Mouse (Mus musculus): ENCODE data around the gene Mdc1. TPM values are rescaled to one million over a fixed set of nuclear protein-coding genes. Genes with fewer than 3 reads are reported as not detected.
A peak's percentile ranks its signal among the peaks of the same experiment; 100 is the strongest.

Gene Mdc1
- polyA plus RNA-seq, 1 experiment from 2014 or later, result 24.7 TPM

DNA sequence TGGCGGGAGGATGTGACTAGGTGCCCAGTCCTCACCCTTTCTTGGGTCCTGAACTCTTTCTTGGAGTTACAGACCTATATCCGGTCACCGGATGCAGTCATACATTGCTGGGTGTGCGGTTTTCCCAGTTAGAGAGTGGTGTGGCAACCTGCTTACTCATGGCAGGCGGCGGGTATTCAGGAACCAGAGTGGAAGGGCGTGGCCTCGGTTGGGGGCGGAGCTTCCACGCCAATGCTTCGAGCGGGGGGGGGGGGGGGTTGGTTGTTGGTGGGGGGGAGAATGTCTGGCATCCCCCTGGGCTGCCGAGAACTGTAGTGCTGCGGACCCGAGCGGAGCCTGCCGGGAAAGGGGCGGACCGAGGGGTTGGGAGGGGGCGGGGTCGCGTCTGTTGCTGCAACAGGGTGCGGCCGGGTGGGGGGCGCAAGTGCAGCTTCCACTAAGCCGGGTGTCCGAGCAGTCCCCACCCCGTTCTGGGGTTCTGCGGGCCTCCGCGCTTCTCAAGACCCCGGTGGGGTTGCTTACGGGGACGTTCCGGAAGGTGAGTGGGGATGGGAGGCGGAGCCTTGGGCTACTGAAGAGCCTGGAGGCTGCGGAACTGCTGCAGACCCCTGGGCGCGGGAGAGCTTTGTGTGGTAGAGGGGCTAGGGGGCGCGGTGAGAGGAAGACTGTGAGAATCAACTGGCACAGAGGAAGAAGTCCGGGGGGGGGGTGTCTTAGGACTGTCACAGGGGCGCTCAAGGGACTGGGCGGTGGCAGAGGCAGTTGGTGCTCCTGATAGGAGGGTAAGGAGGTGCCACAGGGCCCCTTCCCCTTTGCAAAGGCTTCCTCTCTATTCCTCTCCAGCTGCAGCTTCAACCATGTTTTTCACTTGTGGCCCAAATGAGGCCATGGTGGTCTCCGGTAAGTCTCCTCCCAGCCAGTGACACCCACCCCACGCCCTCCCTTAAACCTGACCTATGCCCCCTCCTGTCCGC is 18.1 kb upstream of the Mdc1 start, which contains the start of gene Flot1:
Flot1 (plus strand) TSS at position 267 of the 974 bp plus-strand sequence.
- WGBS, result 1% methylated on average over 46 of the region's 47 CpGs
- peak within 1 kb of the TSS; percentile 76 for H3K4me3 ChIP-seq
- H3K4me2 ChIP-seq, result peak within 1 kb of the TSS; percentile 97
- H3K4me1 ChIP-seq, result peaks cover 24% of the 10 kb centered on the region
- H3K27ac ChIP-seq, result peak within 1 kb of the TSS; percentile 87
- ATAC-seq (ENCODE audit: borderline replicate concordance, extremely low read depth, low FRiP score, low TSS enrichment), result peak; percentile 90
- peaks cover 28% of the 10 kb centered on the region for H3K36me3 ChIP-seq
- H3K9ac ChIP-seq, result peak within 1 kb of the TSS; percentile 69
- H3K27me3 ChIP-seq, result no peaks in the 10 kb centered on the region
- H3K9me3 ChIP-seq, result no peaks in the 10 kb centered on the region

DNA sequence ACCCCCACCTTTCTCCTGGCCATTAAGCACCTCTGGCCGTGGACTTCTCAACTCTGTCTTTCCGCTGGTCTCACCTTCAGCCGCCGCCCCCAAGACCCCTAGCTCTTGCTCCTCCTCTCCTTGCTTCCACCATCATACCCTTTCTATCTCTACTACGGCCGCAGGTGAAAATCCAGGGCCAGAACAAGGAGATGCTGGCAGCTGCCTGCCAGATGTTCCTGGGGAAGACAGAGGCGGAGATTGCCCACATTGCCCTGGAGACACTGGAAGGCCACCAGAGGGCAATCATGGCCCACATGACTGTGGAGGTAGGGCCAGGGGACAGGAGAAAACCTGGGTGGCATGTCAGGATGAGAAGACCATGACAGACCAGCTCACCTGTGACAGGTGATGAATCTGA is 16.9 kb upstream of the Mdc1 start:
- Histone ChIP-seq H3K27ac (no peak overlapping the region), H3K9ac (no peak overlapping the region; the same call in 1 of the 2 replicates), H3K27me3 (no peaks in the 10 kb centered on the region), H3K4me2 (peak overlapping the region; percentile 97), H3K4me3 (peak overlapping the region; percentile 76; the same call in 1 of the 2 replicates), H3K9me3 (no peaks in the 10 kb centered on the region), H3K36me3 (peaks cover 28% of the 10 kb centered on the region), H3K4me1 (peaks cover 24% of the 10 kb centered on the region)
- WGBS, result 57% methylated on average over 7 of the region's 7 CpGs
- no peak for ATAC-seq (ENCODE audit: borderline replicate concordance, extremely low read depth, low FRiP score, low TSS enrichment)

DNA sequence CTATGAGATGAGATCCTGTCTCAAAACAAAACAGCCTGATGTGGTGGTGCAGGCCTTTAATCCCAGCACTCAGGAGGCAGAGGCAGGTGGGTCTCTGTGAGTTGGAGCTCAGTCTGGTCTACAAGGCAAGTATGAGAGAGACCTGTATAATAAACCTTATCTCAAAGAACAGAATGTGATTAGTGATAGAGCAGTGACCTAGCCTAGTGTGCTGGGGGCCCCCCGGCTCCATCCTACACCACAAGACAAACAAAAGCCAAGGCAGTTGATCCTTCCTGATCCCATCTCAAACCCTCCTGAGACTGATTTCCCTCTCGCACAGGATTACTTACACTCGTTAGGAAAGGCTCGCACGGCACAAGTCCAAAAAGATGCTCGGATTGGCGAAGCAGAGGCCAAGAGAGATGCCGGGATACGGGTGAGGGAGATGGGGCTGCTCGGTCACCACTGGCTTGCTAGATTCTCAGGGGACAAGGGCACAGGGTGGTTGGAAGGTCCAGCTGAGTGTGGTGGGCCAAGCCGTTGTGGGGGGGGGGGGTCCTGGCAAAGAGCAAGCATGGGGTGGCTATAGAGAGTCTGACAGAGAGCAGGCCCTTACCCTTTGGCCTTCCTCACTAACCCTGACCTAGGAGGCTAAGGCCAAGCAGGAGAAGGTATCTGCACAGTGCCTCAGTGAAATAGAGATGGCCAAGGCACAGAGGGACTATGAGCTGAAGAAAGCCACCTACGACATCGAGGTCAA is 16.0 kb upstream of the Mdc1 start:
- no peaks in the 10 kb centered on the region for H3K27me3 ChIP-seq
- ATAC-seq (ENCODE audit: borderline replicate concordance, extremely low read depth, low FRiP score, low TSS enrichment), result no peak
- WGBS, result 87% methylated on average over 13 of the region's 13 CpGs
- peaks cover 28% of the 10 kb centered on the region for H3K36me3 ChIP-seq
- no peaks in the 10 kb centered on the region for H3K9me3 ChIP-seq
- no peak overlapping the region; the same call in 1 of the 2 replicates for H3K9ac ChIP-seq
- peaks cover 29% of the 10 kb centered on the region for H3K4me1 ChIP-seq
- no peak overlapping the region for H3K4me2 ChIP-seq
- no peak overlapping the region for H3K4me3 ChIP-seq
- H3K27ac ChIP-seq, result no peak overlapping the region

DNA sequence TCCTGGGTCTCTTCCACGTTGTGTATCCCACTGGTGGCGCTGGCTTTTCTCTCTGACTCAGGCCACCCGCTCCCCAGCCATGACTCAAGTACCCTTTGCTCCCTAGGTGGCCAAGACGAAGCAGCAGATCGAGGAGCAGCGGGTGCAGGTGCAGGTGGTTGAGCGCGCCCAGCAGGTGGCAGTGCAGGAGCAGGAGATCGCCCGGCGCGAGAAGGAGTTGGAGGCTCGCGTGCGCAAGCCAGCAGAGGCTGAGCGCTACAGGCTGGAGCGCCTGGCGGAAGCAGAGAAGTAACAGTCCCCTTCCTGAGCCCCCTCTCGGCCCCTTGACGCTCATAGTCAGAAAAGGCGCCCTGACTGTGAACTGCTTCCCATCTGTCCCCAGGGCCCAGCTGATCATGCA is 11.6 kb upstream of the Mdc1 start:
- Histone ChIP-seq H3K36me3 (peaks cover 67% of the 10 kb centered on the region), H3K4me2 (peak overlapping the region; percentile 33), H3K4me3 (no peak overlapping the region), H3K9me3 (no peaks in the 10 kb centered on the region), H3K4me1 (peaks cover 25% of the 10 kb centered on the region), H3K27ac (peak overlapping the region; percentile 41), H3K27me3 (no peaks in the 10 kb centered on the region), H3K9ac (no peak overlapping the region)
- under 1% methylated on average over 21 of the region's 21 CpGs for WGBS
- peak; percentile 66 for ATAC-seq (ENCODE audit: borderline replicate concordance, extremely low read depth, low FRiP score, low TSS enrichment)

DNA sequence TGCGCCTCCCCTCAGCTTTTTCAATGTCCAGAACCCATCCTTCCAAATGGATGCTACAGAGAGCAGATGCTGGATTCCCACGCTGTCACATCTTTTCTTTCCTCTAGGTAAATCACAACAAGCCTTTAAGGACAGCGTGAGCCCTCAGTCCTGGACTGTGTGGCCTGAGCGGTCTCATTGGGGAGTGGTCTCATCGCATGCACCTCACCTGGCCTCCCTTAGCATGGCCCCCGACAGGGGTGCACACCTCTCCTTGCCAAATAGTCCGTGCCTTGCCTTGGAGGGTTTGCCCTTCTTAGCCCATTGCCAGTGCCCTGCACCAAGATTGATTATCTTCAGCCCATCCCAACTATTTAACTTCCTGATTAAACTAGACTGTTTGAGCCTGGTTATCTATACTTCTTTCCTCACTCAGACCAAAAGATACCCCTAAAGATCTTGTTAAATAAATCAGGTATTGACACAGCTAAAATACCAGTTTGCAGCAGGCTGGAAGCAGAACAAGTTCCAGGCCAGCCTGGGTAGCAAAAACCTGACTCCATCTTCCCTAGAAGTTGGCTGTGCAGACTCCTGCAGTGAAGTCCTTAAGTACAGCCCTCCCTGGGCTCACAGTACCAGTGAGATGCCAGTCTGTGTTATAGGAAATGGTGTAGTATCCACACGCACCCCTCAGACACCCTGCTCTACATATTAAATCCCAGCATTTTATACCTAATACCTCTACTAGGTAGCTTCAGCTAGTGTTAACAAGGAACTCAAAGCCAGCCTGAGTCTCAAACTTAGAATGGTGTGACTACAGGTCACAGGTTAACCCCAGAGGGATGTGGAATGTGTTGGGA is 8.7 kb upstream of the Mdc1 start:
- Histone ChIP-seq H3K9ac (no peak overlapping the region), H3K36me3 (peaks cover 63% of the 10 kb centered on the region), H3K4me3 (no peak overlapping the region), H3K27me3 (no peaks in the 10 kb centered on the region), H3K4me1 (peaks cover 40% of the 10 kb centered on the region), H3K9me3 (no peaks in the 10 kb centered on the region), H3K27ac (0 out of 2 replicates have a peak overlapping the region, but pooled peaks have one; percentile 5), H3K4me2 (no peak overlapping the region)
- no peak for ATAC-seq (ENCODE audit: borderline replicate concordance, extremely low read depth, low FRiP score, low TSS enrichment)
- 53% methylated on average over 8 of the region's 8 CpGs for WGBS

DNA sequence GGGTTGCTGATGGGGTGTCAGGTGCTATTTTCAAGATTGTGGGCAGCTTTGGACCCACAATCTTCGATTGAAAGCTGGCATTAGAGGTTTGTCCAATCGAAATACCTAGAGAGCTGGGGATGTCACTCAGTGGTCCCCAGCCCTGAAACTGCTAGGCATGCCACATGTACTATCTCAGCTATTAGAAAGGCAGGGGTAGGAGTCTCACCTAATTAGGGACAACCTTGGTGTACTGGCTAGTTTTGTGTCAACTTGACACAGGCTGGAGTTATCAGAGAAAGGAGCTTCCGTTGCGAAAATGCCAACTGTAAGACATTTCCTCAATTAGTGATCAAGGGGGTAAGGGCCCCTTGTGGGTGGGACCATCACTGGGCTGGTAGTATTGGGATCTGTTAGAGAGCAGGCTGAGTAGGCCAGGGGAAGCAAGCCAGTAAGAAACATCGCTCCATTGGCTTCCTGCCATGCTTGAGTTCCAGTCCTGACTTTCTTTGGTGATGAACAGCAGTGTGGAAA is 8.0 kb upstream of the Mdc1 start:
- H3K9me3 ChIP-seq, result no peaks in the 10 kb centered on the region
- peaks cover 40% of the 10 kb centered on the region for H3K4me1 ChIP-seq
- H3K36me3 ChIP-seq, result peaks cover 57% of the 10 kb centered on the region
- H3K4me3 ChIP-seq, result no peak overlapping the region
- 18% methylated on average over 5 of the region's 5 CpGs for WGBS
- no peaks in the 10 kb centered on the region for H3K27me3 ChIP-seq
- ATAC-seq (ENCODE audit: borderline replicate concordance, extremely low read depth, low FRiP score, low TSS enrichment), result no peak
- no peak overlapping the region for H3K9ac ChIP-seq
- no peak overlapping the region for H3K4me2 ChIP-seq
- 0 out of 2 replicates have a peak overlapping the region, but pooled peaks have one; percentile 5 for H3K27ac ChIP-seq

DNA sequence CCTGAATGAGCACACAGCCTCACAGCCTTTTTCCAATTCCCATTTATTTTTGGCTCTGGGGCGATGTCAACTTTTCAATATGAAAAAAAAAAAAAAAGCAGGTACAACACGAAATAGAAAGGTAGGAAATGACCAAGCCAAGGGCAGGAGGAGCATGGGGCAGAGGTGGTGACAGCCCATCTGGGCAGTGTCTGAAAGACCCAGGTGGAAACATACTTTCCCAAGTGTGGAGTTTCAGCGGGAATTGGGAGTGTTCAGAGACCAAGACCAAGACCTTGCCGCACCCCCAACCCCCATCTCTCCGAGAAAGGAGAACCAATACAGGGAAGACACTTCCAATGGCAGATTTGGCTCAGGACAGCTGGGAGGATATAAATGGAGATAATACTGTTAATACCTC is 7.4 kb upstream of the Mdc1 start:
- WGBS, result 47% methylated on average over 5 of the region's 5 CpGs
- no peak overlapping the region for H3K9ac ChIP-seq
- peaks cover 57% of the 10 kb centered on the region for H3K36me3 ChIP-seq

DNA sequence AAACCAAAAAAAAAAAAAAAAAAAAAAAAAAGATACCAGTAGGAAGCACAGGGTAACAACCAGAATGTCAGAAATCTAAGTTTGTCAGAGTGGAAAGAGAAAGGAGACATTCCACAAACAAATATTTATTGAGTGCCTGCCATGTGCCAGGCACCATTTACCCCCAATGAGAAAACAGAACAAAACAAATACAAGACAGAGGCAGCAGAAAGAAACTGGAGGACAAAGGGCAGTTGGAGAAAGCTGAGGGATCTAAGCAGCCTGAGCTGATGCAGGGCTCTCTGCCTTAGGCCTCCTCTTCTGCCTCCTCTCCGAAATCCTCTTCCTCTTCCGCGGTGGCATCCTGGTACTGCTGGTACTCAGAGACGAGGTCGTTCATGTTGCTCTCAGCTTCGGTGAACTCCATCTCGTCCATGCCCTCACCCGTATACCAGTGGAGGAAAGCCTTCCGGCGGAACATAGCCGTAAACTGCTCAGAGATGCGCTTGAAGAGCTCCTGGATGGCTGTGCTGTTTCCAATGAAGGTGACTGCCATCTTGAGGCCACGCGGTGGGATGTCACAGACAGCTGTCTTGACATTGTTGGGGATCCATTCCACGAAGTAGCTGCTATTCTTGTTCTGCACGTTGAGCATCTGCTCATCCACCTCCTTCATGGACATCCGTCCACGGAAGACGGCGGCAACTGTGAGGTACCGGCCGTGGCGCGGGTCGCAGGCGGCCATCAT is 6.5 kb upstream of the Mdc1 start:
- Histone ChIP-seq H3K9me3 (no peaks in the 10 kb centered on the region), H3K36me3 (peaks cover 57% of the 10 kb centered on the region), H3K27me3 (no peaks in the 10 kb centered on the region), H3K4me1 (peaks cover 47% of the 10 kb centered on the region), H3K4me3 (peak overlapping the region; percentile 65), H3K4me2 (peak overlapping the region; percentile 81), H3K27ac (no peak overlapping the region), H3K9ac (peak overlapping the region; percentile 92)
- 59% methylated on average over 26 of the region's 26 CpGs for WGBS
- no peak for ATAC-seq (ENCODE audit: borderline replicate concordance, extremely low read depth, low FRiP score, low TSS enrichment)

More for the DNA sequence above, 7.4 kb upstream of the Mdc1 start:
- Histone ChIP-seq H3K4me2 (0 out of 2 replicates have a peak overlapping the region, but pooled peaks have one; percentile 81), H3K27me3 (no peaks in the 10 kb centered on the region), H3K9me3 (no peaks in the 10 kb centered on the region), H3K4me3 (no peak overlapping the region), H3K27ac (no peak overlapping the region), H3K4me1 (peaks cover 40% of the 10 kb centered on the region)
- ATAC-seq (ENCODE audit: borderline replicate concordance, extremely low read depth, low FRiP score, low TSS enrichment), result no peak

DNA sequence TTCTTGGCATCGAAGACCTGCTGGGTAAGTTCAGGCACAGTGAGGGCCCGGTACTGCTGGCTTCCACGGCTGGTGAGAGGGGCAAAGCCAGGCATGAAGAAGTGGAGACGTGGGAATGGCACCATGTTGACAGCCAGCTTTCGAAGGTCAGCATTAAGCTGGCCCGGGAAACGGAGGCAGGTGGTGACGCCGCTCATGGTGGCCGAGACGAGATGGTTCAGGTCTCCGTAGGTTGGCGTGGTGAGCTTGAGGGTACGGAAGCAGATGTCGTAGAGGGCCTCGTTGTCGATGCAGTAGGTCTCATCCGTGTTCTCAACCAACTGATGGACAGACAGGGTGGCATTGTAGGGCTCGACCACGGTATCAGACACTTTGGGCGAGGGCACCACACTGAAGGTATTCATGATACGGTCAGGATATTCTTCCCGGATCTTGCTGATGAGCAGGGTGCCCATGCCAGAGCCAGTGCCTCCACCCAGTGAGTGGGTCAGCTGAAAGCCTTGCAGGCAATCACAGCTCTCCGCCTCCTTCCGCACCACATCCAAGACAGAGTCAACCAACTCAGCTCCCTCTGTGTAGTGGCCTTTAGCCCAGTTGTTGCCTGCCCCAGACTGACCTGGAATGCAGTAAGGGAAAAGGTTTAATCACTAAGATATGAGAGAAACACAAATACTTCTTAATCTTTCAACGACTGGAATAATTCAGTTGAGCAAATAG is 5.7 kb upstream of the Mdc1 start:
- 58% methylated on average over 26 of the region's 26 CpGs for WGBS
- H3K27me3 ChIP-seq, result no peaks in the 10 kb centered on the region
- peaks cover 40% of the 10 kb centered on the region for H3K4me1 ChIP-seq
- peak overlapping the region; percentile 81 for H3K4me2 ChIP-seq
- H3K9ac ChIP-seq, result peak overlapping the region; percentile 92
- H3K4me3 ChIP-seq, result peak overlapping the region; percentile 65
- no peak for ATAC-seq (ENCODE audit: borderline replicate concordance, extremely low read depth, low FRiP score, low TSS enrichment)
- H3K9me3 ChIP-seq, result no peaks in the 10 kb centered on the region
- H3K27ac ChIP-seq, result no peak overlapping the region
- peaks cover 56% of the 10 kb centered on the region for H3K36me3 ChIP-seq

Data from lung, embryonic 15.5 days (tissue).